Mouse (Mus musculus): ENCODE data around the gene Tshz2.

Gene Tshz2

DNA sequence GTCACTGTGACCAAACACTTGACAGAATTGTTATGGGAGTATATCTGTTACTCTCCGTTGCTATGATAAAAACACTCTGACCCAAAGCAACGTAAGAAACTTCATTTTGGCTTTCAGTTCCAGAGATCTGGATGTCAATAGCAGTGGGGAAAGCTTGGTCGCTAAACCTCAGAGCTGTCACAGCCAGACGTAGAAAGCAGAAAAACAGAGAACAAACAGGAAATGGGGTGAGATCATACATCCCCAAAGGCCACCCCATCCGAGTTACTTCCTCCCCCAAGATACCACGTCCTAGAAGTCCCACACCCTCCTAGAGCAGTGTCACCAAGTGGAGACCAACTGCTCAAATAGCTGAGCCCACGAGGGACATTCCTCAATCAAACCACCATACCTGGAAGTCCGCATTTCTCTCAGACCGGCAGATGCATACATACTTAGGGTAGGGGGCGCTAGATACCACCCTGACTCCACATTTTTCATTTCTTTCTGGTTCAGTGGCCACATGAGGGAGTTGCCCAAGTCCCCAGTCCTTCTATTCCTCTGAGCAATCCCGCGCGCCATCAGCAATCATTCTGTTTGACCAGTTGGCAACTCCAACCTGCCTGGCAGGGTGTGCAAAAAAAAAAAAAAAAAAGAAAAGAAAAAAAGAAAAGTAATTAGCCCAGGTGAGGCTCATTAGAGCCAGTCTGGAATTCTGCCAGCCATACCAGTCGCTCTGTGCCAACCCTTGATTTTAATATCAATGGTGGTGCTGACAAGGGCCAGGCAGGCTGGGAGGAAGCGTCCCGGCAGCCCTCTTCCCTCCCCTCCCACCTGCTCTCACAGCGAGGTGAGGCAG is 326.1 kb downstream of the Tshz2 start:
- DNase-seq = peak; percentile 1

DNA sequence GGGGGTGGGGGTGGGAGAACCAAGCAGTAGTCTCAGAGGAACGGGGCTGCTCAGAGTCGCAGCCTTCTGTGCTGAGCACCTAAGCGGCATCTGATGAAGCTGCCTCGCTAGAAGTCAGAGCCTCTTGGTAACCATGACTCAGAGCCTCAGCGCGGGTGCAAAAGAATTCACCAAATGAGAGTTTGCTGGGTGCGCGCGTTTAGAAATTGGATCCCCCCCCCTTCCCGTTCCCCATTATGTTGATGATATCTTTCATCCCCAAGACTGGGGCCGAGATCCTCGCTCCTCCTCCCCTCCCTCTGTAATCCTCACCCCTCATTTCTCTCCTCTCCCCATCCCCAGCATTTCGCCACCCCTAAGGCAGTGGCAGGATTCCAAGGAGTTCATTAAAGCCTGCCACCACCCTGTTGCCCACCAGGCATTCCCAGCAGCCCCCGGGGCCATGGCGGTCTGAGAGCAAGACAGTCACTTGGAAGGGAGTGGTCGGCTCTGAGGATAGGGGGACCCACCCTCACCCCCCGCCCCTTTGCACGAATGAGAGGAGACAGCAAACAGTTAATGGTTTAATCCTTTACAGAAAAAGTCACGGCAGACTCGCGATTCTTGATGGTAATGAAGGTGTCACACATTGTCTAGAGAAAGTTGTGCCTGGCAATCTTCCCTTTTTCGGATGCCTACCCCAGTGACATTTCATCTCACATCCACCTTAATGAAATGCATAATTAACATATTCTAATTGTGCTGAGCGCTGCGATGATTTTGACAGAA is 328.8 kb downstream of the Tshz2 start:
- no peak for DNase-seq

GRCm38 (mm10) chr2:169962231-169962600 is 329.4 kb downstream of the Tshz2 start:
- no peak for DNase-seq

- no peak for DNase-seq
Observed at GRCm38 (mm10) chr2:169962776-169963175, 330.0 kb downstream of the Tshz2 start.

DNA sequence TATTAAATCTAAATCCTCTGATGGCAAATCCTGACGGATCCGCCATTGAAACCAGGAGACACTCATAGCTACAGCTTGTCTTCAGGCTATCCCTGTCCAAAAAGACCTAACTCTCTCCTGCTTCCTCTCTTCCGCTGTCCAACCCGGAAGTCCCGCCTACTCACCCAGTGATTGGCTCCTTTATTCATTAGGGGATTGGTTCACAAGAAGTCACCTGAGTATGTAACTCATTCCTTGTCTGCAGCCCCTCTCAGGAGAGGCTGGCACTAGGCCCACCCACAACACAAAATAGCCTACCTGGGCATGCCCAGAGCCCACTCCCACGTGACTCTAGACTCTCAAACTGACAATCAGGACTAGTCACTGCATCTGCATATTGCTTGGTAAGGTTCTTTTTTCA is 337.7 kb downstream of the Tshz2 start:
- no peak for DNase-seq

GRCm38 (mm10) chr2:169982925-169983324 is 350.1 kb downstream of the Tshz2 start:
- no peak for DNase-seq

DNA sequence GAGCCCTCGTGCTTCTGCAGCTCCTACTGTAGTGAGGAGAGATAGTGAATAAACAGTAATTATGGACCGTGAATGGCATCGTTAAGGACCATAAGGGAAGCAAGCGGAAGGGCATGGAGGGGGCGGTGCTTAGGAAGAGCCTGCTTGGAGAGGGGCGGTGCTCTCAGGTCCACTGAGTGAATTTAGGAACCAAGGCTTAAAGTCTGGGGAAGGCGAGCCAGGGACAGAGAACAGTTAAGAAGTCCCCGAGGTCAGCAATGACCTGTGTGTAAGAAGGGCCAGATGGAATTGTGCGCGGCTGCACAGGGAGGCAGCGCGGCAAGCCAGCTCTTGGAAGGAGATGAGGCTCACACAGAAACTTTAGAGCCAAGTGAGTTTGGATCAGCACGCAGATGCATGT is 354.4 kb downstream of the Tshz2 start:
- DNase-seq = no peak

DNA sequence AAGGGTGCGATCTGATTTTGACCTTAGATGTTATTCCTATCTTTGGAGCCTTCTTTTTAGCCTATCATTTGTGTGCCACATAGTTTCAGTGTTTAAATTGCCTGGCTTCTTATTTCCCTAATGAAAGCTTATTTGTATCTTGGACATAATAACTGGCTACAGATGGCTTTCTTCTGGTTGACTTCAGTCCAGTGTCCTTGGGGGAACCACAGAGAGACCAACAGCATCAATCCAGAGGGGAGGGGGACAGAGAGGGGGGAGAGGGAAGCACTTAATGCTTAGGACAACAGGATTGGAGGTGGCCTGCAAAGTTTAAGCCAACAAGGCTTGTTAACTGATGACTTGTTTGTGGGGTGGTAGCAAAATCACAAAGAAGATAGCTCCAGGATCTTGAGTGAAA is 356.4 kb downstream of the Tshz2 start:
- no peak for DNase-seq

- DNase-seq = no peak
Observed at GRCm38 (mm10) chr2:169990991-169991390, 358.2 kb downstream of the Tshz2 start.

GRCm38 (mm10) chr2:169995987-169996386 is 363.2 kb downstream of the Tshz2 start:
- no peak for DNase-seq

DNA sequence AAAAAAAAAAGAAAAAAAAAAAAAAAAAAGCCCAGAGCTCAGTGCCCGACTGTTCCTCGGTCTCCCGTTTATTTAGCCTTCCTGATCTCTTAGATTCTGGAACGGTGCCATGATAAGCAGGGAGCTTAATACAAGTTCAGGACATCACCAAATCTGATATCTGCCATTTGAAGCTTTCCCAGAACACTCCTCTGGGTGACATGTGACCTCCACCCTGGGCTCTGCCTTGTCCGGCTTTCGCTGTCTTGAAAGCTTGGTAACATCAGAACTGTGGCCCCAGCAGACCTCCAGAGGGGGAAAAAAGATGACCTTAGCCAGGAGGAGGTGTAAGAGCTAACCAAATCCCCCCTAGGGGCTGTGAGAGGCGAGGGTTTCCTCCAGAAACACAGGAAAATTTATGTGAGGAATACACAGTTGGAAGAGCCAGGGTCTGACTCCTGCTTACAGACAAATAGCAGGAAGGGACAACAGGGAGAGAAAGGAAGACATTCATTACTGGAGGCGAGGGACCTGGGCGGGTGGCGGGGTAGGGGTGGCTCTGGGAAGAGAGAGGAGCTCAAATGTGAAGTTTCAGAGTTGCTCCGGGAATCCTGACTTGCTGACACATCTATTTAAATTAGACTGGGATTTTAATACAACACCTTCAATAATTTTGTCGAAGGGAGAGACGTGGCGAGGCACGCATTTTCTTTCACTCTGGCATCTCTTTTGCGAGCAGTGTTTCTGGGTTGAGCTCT is 363.9 kb downstream of the Tshz2 start:
- DNase-seq = no peak

- no peak for DNase-seq
Observed at GRCm38 (mm10) chr2:169997276-169998049, 364.6 kb downstream of the Tshz2 start.

DNA sequence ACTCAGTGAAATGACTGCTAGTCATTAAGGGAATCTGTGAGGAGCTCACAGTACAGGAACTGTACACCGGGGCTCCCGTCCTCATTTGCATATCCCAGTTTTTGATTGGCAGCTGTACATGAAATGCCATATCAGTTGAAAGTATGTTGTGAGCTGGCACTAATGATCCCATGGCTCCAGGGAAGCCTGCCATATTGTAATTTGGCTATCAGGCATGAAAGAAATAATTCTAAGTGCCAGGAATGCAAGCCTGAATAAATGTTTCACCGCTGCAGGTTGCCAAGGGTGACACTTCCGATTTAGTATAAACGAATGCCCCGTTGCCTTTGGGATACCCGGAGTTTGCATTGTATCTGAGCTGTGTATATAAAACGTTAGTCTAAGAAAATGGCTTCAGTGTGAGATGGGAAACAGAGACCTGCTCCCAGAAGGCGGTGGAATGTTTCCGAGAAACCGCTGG is 366.1 kb downstream of the Tshz2 start:
- DNase-seq = no peak

DNA sequence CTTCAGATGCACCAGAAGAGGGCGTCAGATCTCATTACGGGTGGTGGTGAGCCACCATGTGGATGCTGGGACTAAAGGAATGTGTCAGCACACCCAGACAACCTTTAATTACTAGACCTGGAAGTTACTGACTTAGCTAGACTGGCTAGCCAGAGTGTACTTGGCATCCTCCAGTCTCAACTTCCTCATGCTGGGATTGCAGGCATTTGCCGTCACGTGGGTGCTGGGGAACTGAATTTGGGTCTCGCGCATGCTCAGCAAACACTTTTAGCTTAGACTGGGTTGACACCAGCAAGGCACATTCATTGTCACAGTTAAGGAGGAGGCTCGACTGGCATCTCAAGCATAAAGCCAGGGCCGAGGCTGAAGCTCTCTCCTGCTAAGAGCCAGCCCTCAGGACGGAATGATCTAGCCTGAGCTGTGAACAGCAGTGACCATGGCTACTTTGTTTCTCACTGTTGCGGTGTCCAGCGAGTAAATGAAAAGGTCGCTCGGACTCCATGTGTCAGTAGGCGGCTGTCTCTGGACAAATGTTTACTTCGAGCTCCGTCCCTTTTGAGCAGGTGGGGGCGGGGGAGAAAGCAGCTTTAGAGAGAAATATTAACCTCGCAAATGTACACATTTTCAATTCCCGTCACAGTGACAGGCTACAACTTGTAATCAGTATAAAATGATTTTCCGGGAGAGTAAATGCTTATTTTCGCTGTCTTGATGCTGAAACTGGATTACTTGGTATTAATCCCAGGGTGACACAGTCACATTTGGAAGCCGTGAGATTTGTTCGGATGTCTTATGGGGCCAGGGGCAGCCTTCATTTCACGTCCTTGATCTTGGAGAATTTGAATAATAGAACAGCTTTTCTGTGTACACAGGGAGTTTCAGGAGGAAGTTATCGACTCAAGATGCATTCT is 370.0 kb downstream of the Tshz2 start:
- DNase-seq = no peak

GRCm38 (mm10) chr2:170003666-170004065 is 370.9 kb downstream of the Tshz2 start:
- no peak for DNase-seq

GRCm38 (mm10) chr2:170006829-170007228 is 374.0 kb downstream of the Tshz2 start:
- DNase-seq = no peak

DNA sequence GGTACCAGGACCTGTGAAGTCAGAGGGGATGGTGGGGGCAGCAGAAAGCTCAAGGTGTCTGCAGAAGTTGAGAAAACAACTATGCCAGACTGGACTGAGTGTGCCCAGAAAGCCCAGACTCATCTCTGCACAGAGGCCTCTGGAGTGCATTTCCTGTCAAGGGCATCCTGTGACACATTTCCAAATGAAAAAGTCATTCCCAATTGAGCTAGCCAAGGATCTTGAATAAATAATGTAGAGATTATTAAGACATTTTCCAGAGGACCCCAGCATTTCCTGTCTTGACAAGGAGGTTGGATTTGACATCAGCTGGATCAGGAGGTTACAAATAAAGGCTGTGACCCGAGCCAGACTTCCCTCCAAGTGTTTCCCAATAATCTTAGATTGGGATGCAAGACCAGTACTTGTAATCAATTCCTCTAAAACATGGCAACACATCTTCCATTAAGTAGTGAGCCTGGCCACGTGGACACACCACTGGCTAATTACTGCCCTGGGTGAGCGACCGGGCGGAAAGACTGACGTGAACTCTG is 374.7 kb downstream of the Tshz2 start:
- no peak for DNase-seq

DNA sequence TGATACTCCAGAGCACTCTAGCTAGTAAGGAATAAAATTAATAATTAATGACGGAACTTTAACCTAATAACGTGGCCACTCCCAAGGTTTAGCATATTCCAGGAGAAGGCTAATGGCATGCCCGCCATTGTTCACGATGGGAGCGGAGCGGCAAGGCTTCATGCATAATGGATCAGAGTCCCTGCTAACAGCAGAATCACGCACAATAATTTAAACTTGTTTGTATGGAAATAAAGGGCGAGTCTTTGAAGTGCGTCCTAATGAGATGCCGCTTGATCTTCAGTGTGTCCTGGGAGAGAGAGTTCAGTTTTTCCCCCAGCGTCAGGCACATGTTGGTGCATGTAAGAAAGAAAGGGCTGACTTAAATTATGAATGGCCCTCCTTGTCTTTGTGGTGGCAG is 376.9 kb downstream of the Tshz2 start:
- DNase-seq = no peak

DNA sequence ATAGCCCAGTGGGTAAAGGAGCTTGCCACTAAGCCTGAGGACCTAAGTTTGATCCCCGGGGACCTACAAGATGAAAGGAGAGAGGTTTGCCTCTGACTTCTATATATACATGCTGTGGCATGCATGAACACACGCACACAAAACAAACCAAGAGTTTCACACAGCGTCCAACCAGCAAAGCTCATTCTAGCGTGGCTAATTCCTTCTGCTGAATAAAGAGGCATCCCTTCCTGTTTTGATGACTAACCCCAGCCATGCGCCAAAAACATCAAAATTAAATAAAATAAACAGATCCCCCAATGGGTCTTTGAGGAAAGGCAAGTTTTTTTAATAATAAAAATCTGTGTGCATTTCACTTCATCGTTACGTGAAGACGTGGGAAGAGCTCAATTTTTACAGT is 379.0 kb downstream of the Tshz2 start:
- no peak for DNase-seq

- no peak for DNase-seq
Observed at GRCm38 (mm10) chr2:170017302-170017701, 384.5 kb downstream of the Tshz2 start.

GRCm38 (mm10) chr2:170017926-170018325 is 385.1 kb downstream of the Tshz2 start:
- DNase-seq = no peak
